Mouse (Mus musculus): Measurements from ENCODE around the gene Pde4d.
A peak's percentile ranks its signal among the peaks of the same experiment; 100 is the strongest.

Gene Pde4d

GRCm38 (mm10) chr13:109298852-109299251 is 849.1 kb downstream of the Pde4d start:
- no peak for DNase-seq (ENCODE audit: low spot score)

DNA sequence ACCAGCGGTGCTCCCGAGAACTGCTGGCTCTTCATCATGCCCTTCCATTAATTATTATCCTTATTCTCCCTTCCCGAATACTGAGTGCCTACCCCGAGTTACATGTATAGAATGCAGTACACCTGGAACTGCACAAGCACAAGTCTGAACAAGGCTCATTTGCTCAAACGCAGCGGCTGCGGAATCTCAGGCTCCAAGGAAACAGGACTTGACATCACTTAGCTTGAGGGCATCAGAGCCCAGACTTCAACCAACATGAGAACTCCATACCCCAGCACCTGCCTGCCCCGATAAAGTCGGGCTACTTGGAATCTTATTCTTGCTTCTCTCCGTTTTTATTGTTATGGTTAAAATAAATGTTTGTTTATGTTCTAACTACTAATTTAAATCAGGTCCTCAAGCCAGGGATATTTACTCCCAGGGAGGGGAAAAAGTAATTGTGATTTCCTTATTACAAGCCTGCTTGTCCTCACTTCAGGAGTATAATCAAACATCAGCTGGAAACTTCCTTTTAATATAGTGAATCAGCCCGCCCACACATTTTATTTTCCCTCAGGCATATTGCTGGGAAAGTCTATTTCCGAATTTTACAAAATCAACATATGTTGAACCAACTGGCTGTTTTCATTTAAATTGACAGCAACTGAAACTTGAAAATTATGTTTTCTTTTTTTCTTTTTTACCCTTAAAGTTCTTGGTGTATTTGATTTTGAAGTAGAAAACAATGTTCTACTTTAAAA is 849.9 kb downstream of the Pde4d start:
- DNase-seq (ENCODE audit: low spot score), result peak; percentile 34

GRCm38 (mm10) chr13:109312542-109312941 is 862.8 kb downstream of the Pde4d start:
- DNase-seq (ENCODE audit: low spot score), result no peak

GRCm38 (mm10) chr13:109315608-109316007 is 865.9 kb downstream of the Pde4d start:
- DNase-seq (ENCODE audit: low spot score), result no peak

- DNase-seq (ENCODE audit: low spot score), result no peak
Measured at GRCm38 (mm10) chr13:109317644-109318043, 867.9 kb downstream of the Pde4d start.

GRCm38 (mm10) chr13:109318434-109318998 is 868.8 kb downstream of the Pde4d start:
- no peak for DNase-seq (ENCODE audit: low spot score)

DNA sequence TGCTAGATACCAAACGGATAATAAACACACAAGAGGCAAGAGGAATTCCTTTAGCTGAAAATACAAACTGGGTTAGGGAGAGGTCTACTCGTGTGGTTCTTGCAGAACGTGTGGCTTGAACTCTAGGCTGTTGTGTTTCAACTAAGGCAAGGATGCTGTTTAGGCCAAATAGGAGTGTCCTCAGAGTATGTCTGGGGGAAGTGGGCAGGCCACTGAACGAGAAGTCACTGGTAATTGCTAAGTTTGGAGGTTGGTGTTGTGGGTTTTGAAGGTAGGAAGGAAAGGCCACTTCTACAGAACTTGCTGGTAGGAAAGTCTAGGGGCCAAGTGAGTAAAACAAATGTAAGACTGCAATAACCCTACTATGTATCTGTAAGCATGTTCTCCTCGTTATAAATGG is 876.3 kb downstream of the Pde4d start:
- DNase-seq (ENCODE audit: low spot score), result no peak

- DNase-seq (ENCODE audit: low spot score), result no peak
Measured at GRCm38 (mm10) chr13:109331563-109331962, 881.8 kb downstream of the Pde4d start.

- no peak for DNase-seq (ENCODE audit: low spot score)
Measured at GRCm38 (mm10) chr13:109341902-109342301, 892.2 kb downstream of the Pde4d start.

DNA sequence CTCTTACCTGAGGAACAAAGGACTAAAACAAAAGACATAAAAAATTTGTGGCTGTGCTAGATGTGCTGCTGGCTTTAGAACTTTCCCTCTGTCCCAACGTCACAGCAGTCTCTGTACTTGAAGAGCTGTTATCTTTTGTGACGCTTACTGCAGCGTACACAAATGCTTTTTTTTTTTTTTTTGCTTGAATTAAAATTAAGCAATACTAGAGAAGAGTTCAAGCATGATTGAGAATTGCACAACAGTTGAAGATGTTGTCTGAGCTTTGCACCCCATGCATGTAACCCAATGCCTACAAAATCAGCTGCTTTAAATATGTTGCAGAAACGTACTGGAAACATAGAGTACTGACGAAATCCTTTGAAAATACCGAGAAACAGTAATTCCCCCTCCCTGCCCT is 892.7 kb downstream of the Pde4d start:
- no peak for DNase-seq (ENCODE audit: low spot score)

- peak; percentile 75 for DNase-seq (ENCODE audit: low spot score)
Measured at GRCm38 (mm10) chr13:109343596-109343995, 893.8 kb downstream of the Pde4d start.

DNA sequence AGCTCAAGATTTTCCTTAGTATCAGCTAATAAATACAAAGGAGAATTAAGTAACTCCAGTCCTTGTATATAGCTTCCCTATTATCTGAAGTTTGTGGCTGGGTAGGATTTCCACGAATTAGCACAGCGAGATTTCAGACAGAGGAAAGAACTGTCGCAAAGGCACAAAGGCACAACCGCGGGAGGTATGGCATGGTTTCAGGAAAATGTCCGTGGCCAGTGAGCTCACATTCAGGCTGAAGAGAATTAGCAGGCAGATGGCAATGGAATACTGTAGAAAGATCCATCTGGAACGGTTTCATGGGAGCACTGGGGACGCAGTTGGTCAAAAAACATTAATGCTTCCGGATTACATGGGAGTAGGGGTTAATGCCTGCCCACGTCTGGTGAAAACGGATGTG is 898.0 kb downstream of the Pde4d start:
- DNase-seq (ENCODE audit: low spot score), result no peak

- DNase-seq (ENCODE audit: low spot score), result no peak
Measured at GRCm38 (mm10) chr13:109348316-109348715, 898.6 kb downstream of the Pde4d start.

DNA sequence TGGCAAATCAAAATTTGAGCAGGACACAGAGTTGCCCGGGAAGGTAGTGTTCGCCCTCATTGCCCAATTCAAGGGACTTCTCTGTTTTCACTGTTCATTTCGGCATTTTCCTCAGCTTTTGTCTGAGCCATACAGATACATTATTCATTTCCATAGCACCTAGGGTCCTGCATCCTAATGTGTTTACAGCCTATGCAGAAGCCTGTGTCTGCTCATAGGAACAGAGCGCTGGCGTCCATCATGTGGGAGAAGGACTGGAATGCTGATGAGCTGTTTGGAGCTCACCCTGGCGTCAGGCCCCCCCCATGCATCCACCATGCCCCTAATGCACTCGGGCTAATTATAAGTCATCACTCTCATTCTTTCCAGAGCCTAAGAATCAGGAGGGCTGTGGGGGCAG is 900.4 kb downstream of the Pde4d start:
- DNase-seq (ENCODE audit: low spot score), result no peak

DNA sequence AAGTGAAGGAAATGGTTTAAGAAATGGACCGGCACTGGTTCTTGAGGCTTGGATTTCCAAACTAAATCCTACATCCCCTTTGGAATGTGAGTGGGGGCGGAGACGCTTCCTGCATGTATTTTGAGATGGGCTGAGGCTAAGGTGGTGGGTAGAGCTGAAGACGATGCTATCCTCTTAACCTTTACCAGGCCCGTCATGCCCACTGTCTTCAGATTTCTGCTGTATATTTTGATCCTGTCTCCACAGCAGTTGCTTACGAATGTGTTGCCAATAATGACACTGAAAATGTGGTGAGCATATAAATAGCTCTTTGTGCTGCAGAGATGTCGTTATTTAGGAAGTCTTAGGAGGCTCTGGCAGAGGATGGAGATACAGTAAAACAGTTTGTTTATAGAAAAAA is 904.3 kb downstream of the Pde4d start:
- DNase-seq (ENCODE audit: low spot score), result no peak

DNA sequence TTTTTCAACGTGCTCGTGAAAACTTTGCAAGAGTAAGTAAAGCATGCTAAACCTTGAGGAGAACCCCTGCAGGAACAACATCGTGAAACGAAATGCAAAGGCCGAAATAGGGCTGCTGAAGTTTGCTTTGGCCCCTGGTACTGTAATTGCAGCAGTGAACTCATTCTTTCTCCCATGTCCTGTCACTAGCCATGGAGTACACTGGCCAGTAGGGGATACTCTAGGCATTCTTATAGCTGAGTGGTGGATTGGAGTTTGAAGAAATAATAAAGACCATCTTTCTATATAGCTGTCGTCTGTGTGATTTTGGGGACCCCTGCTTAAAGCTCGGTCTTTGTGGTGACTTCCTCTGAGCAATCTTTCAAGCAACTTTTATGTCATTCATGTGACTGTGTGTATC is 906.5 kb downstream of the Pde4d start:
- no peak for DNase-seq (ENCODE audit: low spot score)

GRCm38 (mm10) chr13:109359994-109360393 is 910.2 kb downstream of the Pde4d start:
- no peak for DNase-seq (ENCODE audit: low spot score)

- DNase-seq (ENCODE audit: low spot score), result no peak
Measured at GRCm38 (mm10) chr13:109362340-109362739, 912.6 kb downstream of the Pde4d start.

DNA sequence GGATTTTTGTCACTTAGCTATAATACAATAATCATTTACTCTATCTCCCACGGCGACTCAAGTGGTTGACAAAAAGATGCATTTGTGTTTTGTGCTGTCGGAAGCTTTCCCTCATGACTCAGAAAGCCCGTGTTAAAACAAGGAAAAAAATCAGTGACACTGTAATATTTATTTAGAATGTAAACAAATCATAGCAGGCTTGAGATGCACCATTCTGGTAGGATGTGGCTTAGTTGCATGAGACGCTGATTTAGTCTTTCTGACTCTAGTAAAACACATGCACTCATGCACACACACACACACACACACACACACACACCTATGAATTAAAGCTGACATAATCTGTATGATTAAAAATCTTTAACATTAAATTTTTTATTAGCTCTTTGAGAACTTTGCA is 924.7 kb downstream of the Pde4d start:
- DNase-seq (ENCODE audit: low spot score), result no peak

DNA sequence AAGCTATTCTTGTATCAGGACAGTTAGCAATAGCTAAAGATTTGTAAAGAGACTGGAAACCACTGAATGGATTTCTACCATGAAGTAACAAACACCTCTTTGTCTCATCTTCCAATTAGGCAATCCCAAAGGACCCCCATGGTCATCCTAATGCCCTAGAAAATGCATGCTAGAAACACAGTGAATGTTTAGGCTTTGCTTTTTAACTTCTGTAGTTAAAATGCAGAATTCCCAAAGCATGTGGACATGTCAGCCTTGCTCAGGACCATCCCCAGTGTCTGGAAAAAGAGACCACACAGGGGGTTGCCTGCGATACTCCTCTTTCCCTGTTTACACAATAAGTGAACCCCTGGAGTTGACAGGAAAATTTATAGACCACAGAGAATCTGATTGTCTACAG is 926.9 kb downstream of the Pde4d start:
- DNase-seq (ENCODE audit: low spot score), result no peak

GRCm38 (mm10) chr13:109380149-109380548 is 930.4 kb downstream of the Pde4d start:
- no peak for DNase-seq (ENCODE audit: low spot score)

- peak; percentile 2 for DNase-seq (ENCODE audit: low spot score)
Measured at GRCm38 (mm10) chr13:109388626-109389220, 939.0 kb downstream of the Pde4d start.

GRCm38 (mm10) chr13:109402396-109402795 is 952.6 kb downstream of the Pde4d start:
- no peak for DNase-seq (ENCODE audit: low spot score)

DNA sequence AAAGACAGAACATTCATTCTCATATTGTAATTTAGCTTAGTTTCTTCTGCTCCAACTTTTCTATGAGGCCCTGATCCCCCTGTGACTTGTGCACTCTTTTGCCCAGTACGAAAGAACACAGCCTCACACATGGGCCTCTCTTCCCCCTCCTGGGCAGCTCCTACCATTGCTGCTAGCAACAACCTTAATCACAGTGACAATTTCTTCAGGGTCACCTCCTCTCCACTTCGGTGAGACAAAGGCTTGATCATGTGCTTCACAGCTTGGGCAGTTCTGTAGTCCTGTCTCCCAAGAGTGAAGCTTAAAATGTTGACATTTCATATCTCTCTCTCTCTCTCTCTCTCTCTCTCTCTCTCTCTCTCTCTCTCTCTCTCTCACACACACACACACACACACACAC is 953.2 kb downstream of the Pde4d start:
- no peak for DNase-seq (ENCODE audit: low spot score)

Data from left cerebral cortex, adult 11 months (tissue).